Mouse (Mus musculus): ENCODE data around the gene H2-DMa. TPM values are rescaled to one million over a fixed set of nuclear protein-coding genes. Genes with fewer than 3 reads are reported as not detected.

The H2-DMa gene
- polyA plus RNA-seq, 1 experiment from 2014 or later: 5.5 TPM

DNA sequence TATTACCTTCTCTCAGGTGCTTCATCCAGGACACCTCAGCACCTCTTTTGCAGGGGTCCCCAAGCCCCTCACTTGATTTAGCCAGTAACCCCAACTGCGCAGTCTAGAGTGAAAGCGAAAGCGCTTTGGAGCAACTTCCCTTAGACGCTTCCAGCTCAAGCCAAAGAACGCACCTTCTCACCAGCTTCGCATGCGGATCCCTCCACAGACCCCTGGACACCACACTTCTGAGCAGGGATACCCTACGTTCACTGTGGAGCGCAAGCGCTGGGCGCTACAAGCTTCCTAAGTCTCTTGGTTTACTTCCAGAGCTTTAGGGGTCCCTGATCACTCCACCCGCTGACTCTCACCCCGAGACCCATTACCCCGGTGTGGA, 67.5 kb downstream of the H2-DMa start:
- H3K9me3 ChIP-seq (replicated peaks; ENCODE audit: control insufficient read depth, low read length): no peaks in the 10 kb centered on the region
- peaks cover 16% of the 10 kb centered on the region for H3K4me1 ChIP-seq (ENCODE audit: control insufficient read depth, low read depth, low read length)
- H3K9ac ChIP-seq (ENCODE audit: low read depth, low read length): peak overlapping the region; percentile 47
- peak; percentile 30; the same call in 1 of the 2 replicates for ATAC-seq (ENCODE audit: low read depth)
- no peaks in the 10 kb centered on the region for H3K36me3 ChIP-seq (ENCODE audit: control insufficient read depth, insufficient read depth)
- no peak overlapping the region for H3K27ac ChIP-seq (ENCODE audit: low read length)
- H3K4me3 ChIP-seq (ENCODE audit: low read depth, low read length): peak overlapping the region; percentile 70
- H3K27me3 ChIP-seq (ENCODE audit: control insufficient read depth, insufficient read depth, low read depth, low read length): peaks cover 8% of the 10 kb centered on the region
- H3K4me2 ChIP-seq (ENCODE audit: low read depth, low read length): peak overlapping the region; percentile 95
- 2% methylated on average over 14 of the region's 14 CpGs for WGBS (ENCODE audit: insufficient replicate concordance)

DNA sequence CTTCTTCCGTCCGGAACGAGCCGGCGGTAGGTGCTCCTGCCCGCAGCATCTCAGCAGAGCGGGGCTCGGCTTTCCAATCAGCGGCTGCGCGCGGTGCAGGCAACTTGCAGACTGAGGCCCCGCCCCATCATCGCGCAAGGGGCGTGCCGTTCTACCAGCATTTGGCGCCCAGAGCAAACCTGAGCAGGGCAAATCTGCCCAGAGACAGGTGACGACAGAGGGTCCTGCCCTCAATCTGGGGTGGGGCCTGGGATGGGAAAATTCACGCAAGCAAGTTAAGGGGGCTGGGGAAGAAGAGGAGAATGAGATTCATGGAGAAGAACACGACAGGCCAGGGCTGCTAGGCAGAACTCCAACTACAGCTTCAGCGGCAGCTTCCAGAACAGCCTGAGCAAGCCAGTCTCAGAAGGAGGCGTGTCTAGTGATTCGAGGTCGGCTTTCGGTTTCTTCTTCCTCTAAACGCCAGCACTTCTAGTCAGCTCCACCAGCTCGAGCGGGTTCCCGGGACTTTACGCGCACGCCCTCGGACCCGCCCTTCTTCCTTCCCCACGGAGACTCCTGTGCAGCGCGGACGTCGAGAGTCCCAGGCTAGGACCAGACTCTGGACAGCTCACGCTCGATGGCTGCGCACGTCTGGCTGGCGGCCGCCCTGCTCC, 68.0 kb downstream of the H2-DMa start, which contains the start of the genes Tap1 and Psmb9:
Tap1 (plus strand) TSS at position 293 of the 656 bp plus-strand sequence.
Psmb9 (minus strand) TSS at position 504 of the 656 bp plus-strand sequence.
- peak within 1 kb of the TSS; percentile 95 for H3K4me2 ChIP-seq (ENCODE audit: low read depth, low read length)
- peaks cover 16% of the 10 kb centered on the region for H3K4me1 ChIP-seq (ENCODE audit: control insufficient read depth, low read depth, low read length)
- no peaks in the 10 kb centered on the region for H3K9me3 ChIP-seq (replicated peaks; ENCODE audit: control insufficient read depth, low read length)
- peak within 1 kb of the TSS; percentile 39 for H3K27ac ChIP-seq (ENCODE audit: low read length)
- peak within 1 kb of the TSS; percentile 68 for H3K9ac ChIP-seq (ENCODE audit: low read depth, low read length)
- no peaks in the 10 kb centered on the region for H3K36me3 ChIP-seq (ENCODE audit: control insufficient read depth, insufficient read depth)
- peak; percentile 92 for ATAC-seq (ENCODE audit: low read depth)
- 0% methylated on average over 46 of the region's 46 CpGs for WGBS (ENCODE audit: insufficient replicate concordance)
- H3K27me3 ChIP-seq (ENCODE audit: control insufficient read depth, insufficient read depth, low read depth, low read length): peaks cover 8% of the 10 kb centered on the region
- H3K4me3 ChIP-seq (ENCODE audit: low read depth, low read length): peak within 1 kb of the TSS; percentile 70

DNA sequence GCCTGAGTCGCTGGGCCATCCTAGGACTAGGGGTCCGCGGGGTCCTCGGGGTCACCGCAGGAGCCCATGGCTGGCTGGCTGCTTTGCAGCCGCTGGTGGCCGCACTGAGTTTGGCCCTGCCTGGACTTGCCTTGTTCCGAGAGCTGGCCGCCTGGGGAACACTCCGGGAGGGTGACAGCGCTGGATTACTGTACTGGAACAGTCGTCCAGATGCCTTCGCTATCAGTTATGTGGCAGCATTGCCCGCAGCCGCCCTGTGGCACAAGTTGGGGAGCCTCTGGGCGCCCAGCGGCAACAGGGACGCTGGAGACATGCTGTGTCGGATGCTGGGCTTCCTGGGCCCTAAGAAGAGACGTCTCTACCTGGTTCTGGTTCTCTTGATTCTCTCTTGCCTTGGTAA, 68.7 kb downstream of the H2-DMa start:
- Histone ChIP-seq H3K27me3 (ENCODE audit: control insufficient read depth, insufficient read depth, low read depth, low read length) (peaks cover 8% of the 10 kb centered on the region), H3K27ac (ENCODE audit: low read length) (peak overlapping the region; percentile 39), H3K4me3 (ENCODE audit: low read depth, low read length) (peak overlapping the region; percentile 70), H3K4me1 (ENCODE audit: control insufficient read depth, low read depth, low read length) (peaks cover 16% of the 10 kb centered on the region), H3K9me3 (replicated peaks; ENCODE audit: control insufficient read depth, low read length) (no peaks in the 10 kb centered on the region), H3K36me3 (ENCODE audit: control insufficient read depth, insufficient read depth) (no peaks in the 10 kb centered on the region), H3K9ac (ENCODE audit: low read depth, low read length) (peak overlapping the region; percentile 68), H3K4me2 (ENCODE audit: low read depth, low read length) (peak overlapping the region; percentile 95)
- ATAC-seq (ENCODE audit: low read depth): peak; percentile 9; the same call in 1 of the 2 replicates
- WGBS (ENCODE audit: insufficient replicate concordance): 2% methylated on average over 20 of the region's 20 CpGs

Other genes with a start within 250 kb of the H2-DMa start
- not detected in 2 replicates for gene Gm7029, start 245.7 kb upstream of the H2-DMa start, polyA plus RNA-seq (2015; fragmentation: Nextera tagmentation; extraction: Ambion mirVana)
- 5.8 and 6.1 TPM in 2 replicates for gene Kifc1, start 228.9 kb upstream of the H2-DMa start, polyA plus RNA-seq (2015; fragmentation: Nextera tagmentation; extraction: Ambion mirVana)
- 0.21 and 0.54 TPM in 2 replicates for gene Platr17, start 214.4 kb upstream of the H2-DMa start, polyA plus RNA-seq (2015; fragmentation: Nextera tagmentation; extraction: Ambion mirVana)
- gene Daxx, start 210.1 kb upstream of the H2-DMa start, polyA plus RNA-seq (2015; fragmentation: Nextera tagmentation; extraction: Ambion mirVana): 18.6 and 19.6 TPM in 2 replicates
- gene Tapbp, start 203.6 kb upstream of the H2-DMa start, polyA plus RNA-seq (2015; fragmentation: Nextera tagmentation; extraction: Ambion mirVana): 31.0 and 34.6 TPM in 2 replicates
- 7.8 and 9.1 TPM in 2 replicates for gene Zbtb22, start 203.6 kb upstream of the H2-DMa start, polyA plus RNA-seq (2015; fragmentation: Nextera tagmentation; extraction: Ambion mirVana)
- gene Rgl2, start 190.0 kb upstream of the H2-DMa start, polyA plus RNA-seq (2015; fragmentation: Nextera tagmentation; extraction: Ambion mirVana): 7.8 and 9.0 TPM in 2 replicates
- 83.8 and 96.4 TPM in 2 replicates for gene Pfdn6, start 179.2 kb upstream of the H2-DMa start, polyA plus RNA-seq (2015; fragmentation: Nextera tagmentation; extraction: Ambion mirVana)
- gene Wdr46, start 178.9 kb upstream of the H2-DMa start, polyA plus RNA-seq (2015; fragmentation: Nextera tagmentation; extraction: Ambion mirVana): 12.2 and 13.4 TPM in 2 replicates
- gene B3galt4, start 168.1 kb upstream of the H2-DMa start, polyA plus RNA-seq (2015; fragmentation: Nextera tagmentation; extraction: Ambion mirVana): 2.2 and 2.3 TPM in 2 replicates
- gene Vps52, start 163.7 kb upstream of the H2-DMa start, polyA plus RNA-seq (2015; fragmentation: Nextera tagmentation; extraction: Ambion mirVana): 21.3 and 21.9 TPM in 2 replicates
- 904 and 1,002 TPM in 2 replicates for gene Rps18, start 163.5 kb upstream of the H2-DMa start, polyA plus RNA-seq (2015; fragmentation: Nextera tagmentation; extraction: Ambion mirVana)
- 126 and 139 TPM in 2 replicates for gene H2-K1, start 119.2 kb upstream of the H2-DMa start, polyA plus RNA-seq (2015; fragmentation: Nextera tagmentation; extraction: Ambion mirVana)
- 3.2 and 4.0 TPM in 2 replicates for gene Ring1, start 94.9 kb upstream of the H2-DMa start, polyA plus RNA-seq (2015; fragmentation: Nextera tagmentation; extraction: Ambion mirVana)
- 30.1 and 32.2 TPM in 2 replicates for gene H2-Ke6, start 91.5 kb upstream of the H2-DMa start, polyA plus RNA-seq (2015; fragmentation: Nextera tagmentation; extraction: Ambion mirVana)
- gene Slc39a7, start 87.9 kb upstream of the H2-DMa start, polyA plus RNA-seq (2015; fragmentation: Nextera tagmentation; extraction: Ambion mirVana): 58.8 and 59.8 TPM in 2 replicates
- 14.7 and 15.7 TPM in 2 replicates for gene Rxrb, start 87.7 kb upstream of the H2-DMa start, polyA plus RNA-seq (2015; fragmentation: Nextera tagmentation; extraction: Ambion mirVana)
- gene Col11a2, start 80.1 kb upstream of the H2-DMa start, polyA plus RNA-seq (2015; fragmentation: Nextera tagmentation; extraction: Ambion mirVana): 0.26 and 0.27 TPM in 2 replicates
- gene H2-Oa, start 27.2 kb upstream of the H2-DMa start, polyA plus RNA-seq (2015; fragmentation: Nextera tagmentation; extraction: Ambion mirVana): 0.43 and 0.57 TPM in 2 replicates
- 32.0 and 35.8 TPM in 2 replicates for gene Brd2, start 3.1 kb downstream of the H2-DMa start, polyA plus RNA-seq (2015; fragmentation: Nextera tagmentation; extraction: Ambion mirVana)
- 0.74 and 1.0 TPM in 2 replicates for gene H2-DMb2, start 23.8 kb downstream of the H2-DMa start, polyA plus RNA-seq (2015; fragmentation: Nextera tagmentation; extraction: Ambion mirVana)
- 1.3 and 1.5 TPM in 2 replicates for gene H2-DMb1, start 33.5 kb downstream of the H2-DMa start, polyA plus RNA-seq (2015; fragmentation: Nextera tagmentation; extraction: Ambion mirVana)
- 3.8 and 4.2 TPM in 2 replicates for gene Tap1, start 68.0 kb downstream of the H2-DMa start, polyA plus RNA-seq (2015; fragmentation: Nextera tagmentation; extraction: Ambion mirVana)
- 9.6 and 9.7 TPM in 2 replicates for gene Psmb9, start 68.2 kb downstream of the H2-DMa start, polyA plus RNA-seq (2015; fragmentation: Nextera tagmentation; extraction: Ambion mirVana)
- gene Psmb8, start 78.2 kb downstream of the H2-DMa start, polyA plus RNA-seq (2015; fragmentation: Nextera tagmentation; extraction: Ambion mirVana): 17.7 and 18.5 TPM in 2 replicates
- 6.7 TPM in 2 replicates for gene Tap2, start 84.0 kb downstream of the H2-DMa start, polyA plus RNA-seq (2015; fragmentation: Nextera tagmentation; extraction: Ambion mirVana)
- 0.44 and 0.54 TPM in 2 replicates for gene H2-Ob, start 119.4 kb downstream of the H2-DMa start, polyA plus RNA-seq (2015; fragmentation: Nextera tagmentation; extraction: Ambion mirVana)
- 8.9 and 12.0 TPM in 2 replicates for gene H2-Ab1, start 138.1 kb downstream of the H2-DMa start, polyA plus RNA-seq (2015; fragmentation: Nextera tagmentation; extraction: Ambion mirVana)
- 4.3 and 4.7 TPM in 2 replicates for gene H2-Aa, start 168.3 kb downstream of the H2-DMa start, polyA plus RNA-seq (2015; fragmentation: Nextera tagmentation; extraction: Ambion mirVana)
- 3.1 and 3.2 TPM in 2 replicates for gene H2-Eb1, start 186.3 kb downstream of the H2-DMa start, polyA plus RNA-seq (2015; fragmentation: Nextera tagmentation; extraction: Ambion mirVana)
- not detected in 2 replicates for gene H2-Eb2, start 206.1 kb downstream of the H2-DMa start, polyA plus RNA-seq (2015; fragmentation: Nextera tagmentation; extraction: Ambion mirVana)
- gene Btnl2, start 235.3 kb downstream of the H2-DMa start, polyA plus RNA-seq (2015; fragmentation: Nextera tagmentation; extraction: Ambion mirVana): 0.04 and 0.13 TPM in 2 replicates

All from liver, embryonic 16.5 days (tissue).